ENCODE assay signal across 29 mouse cellular contexts in the genomic region with DNA sequence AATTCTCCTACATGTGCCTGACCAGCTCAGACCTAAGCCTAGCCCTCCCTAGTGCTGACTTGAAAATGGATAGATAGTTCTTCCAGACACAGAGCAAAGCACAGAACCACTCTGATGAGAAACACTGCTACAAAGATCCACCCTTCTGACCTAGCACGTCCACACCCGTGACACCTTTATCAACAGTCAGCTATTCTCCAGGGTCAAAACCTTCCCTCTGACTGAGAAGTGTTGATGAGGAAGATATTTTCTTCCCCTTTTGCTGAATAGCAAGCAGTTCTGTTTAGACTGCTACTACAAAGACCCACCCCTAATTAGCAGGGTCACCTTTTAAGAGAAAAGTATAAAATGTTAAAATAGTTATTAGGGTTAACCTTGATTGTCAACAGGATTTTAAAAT. TPM values are rescaled to one million over a fixed set of nuclear protein-coding genes. Genes with fewer than 3 reads are reported as not detected.
DNase-seq lines count a peak whose midpoint lies in the region; ATAC-seq and TF ChIP-seq lines count a peak whose summit lies in the region.
"Had no signal": no experiment of that assay in that cellular context is flagged by ENCODE, and none has a peak within 500 bp of the region (broad histone marks: within the 10 kb centered on the region; RNA-seq: fewer than 3 reads in every experiment).

No protein-coding gene starts in this region.

- no peaks in the 10 kb centered on the region for H3K36me3 ChIP-seq in midbrain, embryonic 14.5 days (ENCODE audit: control insufficient read depth, insufficient read depth, low read length)
- H3K36me3 ChIP-seq: G1E; heart, embryonic 15.5 days; limb, embryonic 10.5 days; limb, embryonic 15.5 days; neural tube, embryonic 12.5 days had no signal

- H3K4me3 ChIP-seq in gastrocnemius, adult 2 months: no peak overlapping the region
- no peak overlapping the region for H3K4me3 ChIP-seq in layer of hippocampus, adult 2 months
- no peak overlapping the region for H3K4me3 ChIP-seq in bone marrow, adult 2 months (replicated peaks; ENCODE audit: control insufficient read depth, low read depth, low read length)
- no peak overlapping the region for H3K4me3 ChIP-seq in midbrain, embryonic 14.5 days (replicated peaks; ENCODE audit: low read depth, low read length)
- H3K4me3 ChIP-seq: forebrain, embryonic 13.5 days; heart, embryonic 15.5 days; limb, embryonic 10.5 days; limb, embryonic 15.5 days; myocyte; neural tube, embryonic 12.5 days had no signal

- H3K4me1 ChIP-seq in bone marrow, adult 2 months (ENCODE audit: control insufficient read depth, insufficient read depth, low read length): peaks cover 5% of the 10 kb centered on the region; the same call in 1 of the 2 replicates
- no peaks in the 10 kb centered on the region for H3K4me1 ChIP-seq in midbrain, embryonic 14.5 days (ENCODE audit: control insufficient read depth, insufficient read depth, low read length)
- H3K4me1 ChIP-seq: limb, embryonic 10.5 days had no signal

- no peak overlapping the region for H3K9ac ChIP-seq in midbrain, embryonic 14.5 days (replicated peaks; ENCODE audit: low read length)
- H3K9ac ChIP-seq: forebrain, embryonic 13.5 days; heart, embryonic 15.5 days; hindbrain, embryonic 14.5 days; limb, embryonic 15.5 days; neural tube, embryonic 12.5 days had no signal

- H3K4me2 ChIP-seq in midbrain, embryonic 14.5 days (ENCODE audit: low read length): no peak overlapping the region
- H3K4me2 ChIP-seq: forebrain, embryonic 13.5 days; heart, embryonic 15.5 days; hindbrain, embryonic 14.5 days; limb, embryonic 15.5 days; midbrain, embryonic 11.5 days; neural tube, embryonic 12.5 days had no signal

- TF ChIP-seq CTCF in gastrocnemius, adult 2 months (IDR thresholded peaks at IDR 0.05): no peak
- no peak for TF ChIP-seq CTCF in layer of hippocampus, adult 2 months (conservative IDR thresholded peaks at IDR 0.05)
- no peak for TF ChIP-seq CTCF in bone marrow, adult 2 months (IDR thresholded peaks at IDR 0.05; ENCODE audit: control insufficient read depth, insufficient read depth, low read length)

- intact Hi-C loops in gastrocnemius, adult 2 months (cut with DNase I): no loop called here

- H3K9me3 ChIP-seq in midbrain, embryonic 14.5 days (ENCODE audit: control insufficient read depth, low read length): no peaks in the 10 kb centered on the region
- H3K9me3 ChIP-seq: forebrain, embryonic 13.5 days; G1E; heart, embryonic 15.5 days; limb, embryonic 10.5 days; limb, embryonic 15.5 days; neural tube, embryonic 12.5 days had no signal

- no peaks in the 10 kb centered on the region for H3K27me3 ChIP-seq in midbrain, embryonic 14.5 days (ENCODE audit: control insufficient read depth, insufficient read depth, low read length)
- H3K27me3 ChIP-seq: forebrain, embryonic 13.5 days; heart, embryonic 15.5 days; limb, embryonic 15.5 days; neural tube, embryonic 12.5 days had no signal

- peak overlapping the region; percentile 85 for H3K27ac ChIP-seq in gastrocnemius, adult 2 months
- peak overlapping the region; percentile 21; the same call in 1 of the 2 replicates for H3K27ac ChIP-seq in layer of hippocampus, adult 2 months
- H3K27ac ChIP-seq in bone marrow, adult 2 months (ENCODE audit: control insufficient read depth, insufficient read depth, low read depth, low read length, poor library complexity): peak overlapping the region; percentile 57
- H3K27ac ChIP-seq in midbrain, embryonic 14.5 days (replicated peaks; ENCODE audit: low read depth, low read length): no peak overlapping the region
- H3K27ac ChIP-seq: forebrain, embryonic 13.5 days; heart, embryonic 15.5 days; hindbrain, embryonic 14.5 days; kidney, postnatal 0 days; limb, embryonic 10.5 days; limb, embryonic 15.5 days; neural tube, embryonic 12.5 days had no signal

- no peak for TF ChIP-seq POLR2A in bone marrow, adult 2 months (IDR thresholded peaks at IDR 0.05; ENCODE audit: borderline replicate concordance, control insufficient read depth, low read depth, low read length)

- no peak for DNase-seq in gastrocnemius, adult 2 months
- DNase-seq in gastrocnemius, adult 18-20 months (ENCODE audit: low spot score): no peak
- DNase-seq in layer of hippocampus, adult 2 months (ENCODE audit: low spot score in 2 of 2): peak in 1 of 2 experiments; percentile 6
- no peak for DNase-seq in layer of hippocampus, postnatal 10 days (ENCODE audit: low spot score in 2 of 2)
- no peak for DNase-seq in midbrain, embryonic 14.5 days
- DNase-seq: adrenal gland, adult 2 months; adrenal gland, postnatal 36 days; cerebellum, adult 11 months; cerebellum, adult 9-10 months; cerebellum, postnatal 36 days; gastrocnemius, postnatal 36 days; heart, postnatal 4 days; kidney, adult 8-10 months; kidney, postnatal 4 days had no signal

- WGBS in bone marrow, adult 2 months: 23% methylated on average over 2 of the region's 2 CpGs
- WGBS in midbrain, embryonic 14.5 days: 93% methylated on average over 2 of the region's 2 CpGs

- peak; percentile 51 for ATAC-seq in megakaryocyte, adult 5-6 weeks (ENCODE audit: poor library complexity, severe bottlenecking)
- ATAC-seq in midbrain, embryonic 14.5 days (ENCODE audit: low FRiP score, low TSS enrichment): no peak
- no peak for ATAC-seq in frontal cortex, adult (ENCODE audit: low TSS enrichment)
- ATAC-seq: activated CD4-positive, CD25-positive, alpha-beta regulatory T cell, adult 4 months; forebrain, embryonic 13.5 days; inflammation-experienced regulatory T-cells, adult 6 months had no signal

RNA-seq across cellular contexts. Expression of gene Adcy9, which starts 49.3 kb away (rescaled TPM):
- total RNA-seq in gastrocnemius, adult 2 months (2021): 10 to 100 TPM; 33.2 to 52.2 TPM
- 10 to 100 TPM; 33.7 to 36.2 TPM for total RNA-seq in gastrocnemius, adult 18-20 months (2021)
- 100 to 1,000 TPM; 104 to 109 TPM for total RNA-seq in layer of hippocampus, adult 2 months (2021)
- total RNA-seq in layer of hippocampus, postnatal 10 days (2021): 10 to 100 TPM; 48.7 to 51.6 TPM
- polyA plus RNA-seq in bone marrow, adult 2 months (2011; ENCODE audit: insufficient read depth, insufficient read length, low replicate concordance, missing spikeins): 3.7 and 5.2 TPM in 2 replicates
- 2.1 and 3.0 TPM in 2 replicates for total RNA-seq in megakaryocyte, adult 5-6 weeks (2015)
- 2.3 and 3.8 TPM in 2 replicates for total RNA-seq in megakaryocyte, adult 5-6 weeks (2017)
- polyA plus RNA-seq in midbrain, embryonic 14.5 days (2014; fragmentation: Nextera tagmentation; extraction: Ambion mirVana): 5.3 and 5.8 TPM in 2 replicates

Comparison
In these comparisons a context has a peak if more than half of its experiments do, and no peak if none do; other contexts are left out.
1. RNA of gene Adcy9, which starts 49.3 kb away (total RNA-seq): 104 to 109 TPM in layer of hippocampus, adult 2 months, 33.2 to 52.2 TPM in gastrocnemius, adult 2 months, 48.7 to 51.6 TPM in layer of hippocampus, postnatal 10 days and 33.7 to 36.2 TPM in gastrocnemius, adult 18-20 months; 2.1 to 3.8 TPM in megakaryocyte, adult 5-6 weeks; every median in the first group is over 4 times any median in the second.